Mouse (Mus musculus) fat pad, adult 2 months (tissue): Measurements from ENCODE around the gene Osbpl2.

Experiments
- DNase-seq: peaks from one replicate; pipeline ENCODE4 v3.0.0-alpha.2; 2011; ENCODE audit warnings: low read depth, low spot score; ENCODE audit errors: extremely low read depth

The Osbpl2 gene

GRCm38 (mm10) chr2:180104659-180105377, 14.3 kb upstream of the Osbpl2 start:
- no peak for DNase-seq

- no peak for DNase-seq
Measured at GRCm38 (mm10) chr2:180105441-180106190, 13.5 kb upstream of the Osbpl2 start.

GRCm38 (mm10) chr2:180107081-180107480, 12.0 kb upstream of the Osbpl2 start:
- DNase-seq = no peak

DNA sequence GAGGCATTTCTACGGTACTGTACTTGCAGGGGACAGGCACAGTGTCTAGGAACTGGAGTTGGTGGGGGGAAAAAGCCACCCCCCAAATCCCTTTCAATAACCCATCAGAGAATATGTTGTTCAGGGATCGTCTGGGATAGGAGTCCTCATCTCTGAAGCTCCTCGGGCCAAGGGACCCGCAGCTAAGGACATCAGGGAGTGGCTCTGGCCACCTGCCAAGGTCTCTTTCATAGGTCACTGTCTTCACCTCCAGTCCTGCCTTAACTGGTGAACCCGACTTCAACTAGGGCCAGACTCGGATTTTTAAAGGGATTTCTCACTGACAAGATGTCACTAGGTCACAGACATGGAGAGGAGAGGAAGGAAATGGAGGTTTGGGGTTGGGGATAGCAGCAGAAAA, 10.8 kb upstream of the Osbpl2 start:
- no peak for DNase-seq

DNA sequence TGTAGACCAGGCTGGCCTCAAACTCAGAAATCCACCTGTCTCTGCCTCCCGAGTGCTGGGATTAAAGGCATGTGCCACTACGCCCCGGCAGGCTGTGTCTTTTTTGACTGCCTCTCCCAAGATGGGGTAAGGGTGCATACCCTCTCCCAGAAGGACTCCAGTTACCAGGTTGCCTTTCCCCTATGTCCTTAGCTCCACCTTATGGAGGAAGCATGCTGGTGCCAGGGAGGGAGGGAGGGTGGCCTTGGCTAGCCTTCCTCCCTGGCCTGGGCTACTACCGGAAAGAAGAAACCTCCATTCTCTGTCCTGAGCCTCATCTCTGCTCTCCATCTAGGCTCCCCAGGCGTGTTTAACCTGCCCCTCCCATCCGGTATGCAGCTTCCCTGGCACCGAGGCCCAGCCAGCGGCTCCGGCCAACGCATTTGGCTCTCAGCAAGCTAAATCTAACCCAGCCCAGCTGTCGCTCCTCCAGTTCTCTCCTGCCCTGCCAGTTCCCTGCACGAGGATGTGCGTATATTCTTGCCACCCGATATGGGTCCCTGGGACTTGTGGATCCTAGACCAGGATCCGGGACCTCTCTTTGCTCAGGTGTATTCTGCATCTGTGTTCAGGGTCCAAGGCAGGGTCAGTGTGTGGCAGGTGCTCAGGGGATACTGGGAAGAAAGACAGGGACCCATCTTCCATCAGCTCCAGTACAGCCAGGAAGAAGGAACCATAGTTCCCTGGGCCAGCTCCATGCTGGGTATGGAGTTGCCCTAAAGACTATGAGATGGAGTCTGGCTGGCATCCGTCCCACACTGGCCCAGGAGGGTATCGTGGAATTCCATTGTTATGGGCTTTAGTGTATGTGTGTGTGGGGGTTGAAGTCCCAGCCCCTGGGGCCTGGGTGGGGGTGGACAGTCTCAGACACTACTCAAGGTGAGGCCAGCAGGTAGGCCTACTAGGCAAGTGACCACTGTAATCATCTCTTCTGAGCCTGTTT, 4.9 kb upstream of the Osbpl2 start:
- DNase-seq = no peak

DNA sequence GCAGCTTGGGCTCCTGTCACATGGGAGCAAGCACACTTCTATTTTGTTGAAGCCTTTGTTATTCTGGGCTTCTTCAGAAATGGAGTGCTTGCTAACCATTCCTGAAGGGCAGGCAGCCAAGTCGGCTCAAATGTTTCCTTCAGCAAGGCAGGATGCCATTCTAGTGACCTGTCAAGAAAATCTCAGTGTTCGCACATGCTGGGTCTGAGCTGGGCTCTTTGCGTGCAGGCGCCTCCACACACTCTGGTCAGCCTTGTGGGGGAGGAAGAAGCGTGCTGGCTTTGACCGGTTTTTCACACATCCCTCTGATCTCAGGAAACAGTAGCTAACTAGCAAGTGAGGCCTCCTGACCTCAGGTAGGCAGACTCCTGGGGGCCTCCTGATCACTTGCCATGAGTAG, 3.8 kb upstream of the Osbpl2 start:
- DNase-seq = no peak

DNA sequence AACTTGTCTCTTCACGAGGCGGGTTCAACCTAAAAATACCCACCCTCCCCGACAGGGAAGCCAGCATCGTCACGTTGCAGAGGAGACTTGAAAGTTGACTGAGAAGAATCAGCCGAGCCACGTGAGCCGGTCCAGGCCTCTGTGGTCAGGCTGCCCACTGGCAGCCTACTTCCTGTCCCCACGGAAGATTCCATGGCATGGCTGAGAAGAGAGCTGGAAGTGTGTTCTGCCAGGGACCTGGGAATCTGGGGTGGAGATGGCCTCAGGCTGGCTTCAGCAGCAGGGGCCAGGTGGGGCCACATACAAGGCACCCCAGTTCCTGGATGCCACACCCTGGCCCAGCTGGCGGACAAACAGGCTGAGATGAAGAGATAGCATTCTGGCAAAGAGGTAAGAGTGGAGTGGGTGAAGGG, 3.0 kb upstream of the Osbpl2 start:
- no peak for DNase-seq

GRCm38 (mm10) chr2:180116741-180117484, 2.2 kb upstream of the Osbpl2 start:
- DNase-seq = no peak

GRCm38 (mm10) chr2:180117485-180118194, 1.5 kb upstream of the Osbpl2 start:
- DNase-seq = no peak

- DNase-seq = no peak
Measured at GRCm38 (mm10) chr2:180119439-180120291, 559 bp downstream of the Osbpl2 start.

GRCm38 (mm10) chr2:180120292-180120761, 1.2 kb downstream of the Osbpl2 start:
- no peak for DNase-seq

- DNase-seq = no peak
Measured at GRCm38 (mm10) chr2:180124192-180124591, 5.1 kb downstream of the Osbpl2 start.

DNA sequence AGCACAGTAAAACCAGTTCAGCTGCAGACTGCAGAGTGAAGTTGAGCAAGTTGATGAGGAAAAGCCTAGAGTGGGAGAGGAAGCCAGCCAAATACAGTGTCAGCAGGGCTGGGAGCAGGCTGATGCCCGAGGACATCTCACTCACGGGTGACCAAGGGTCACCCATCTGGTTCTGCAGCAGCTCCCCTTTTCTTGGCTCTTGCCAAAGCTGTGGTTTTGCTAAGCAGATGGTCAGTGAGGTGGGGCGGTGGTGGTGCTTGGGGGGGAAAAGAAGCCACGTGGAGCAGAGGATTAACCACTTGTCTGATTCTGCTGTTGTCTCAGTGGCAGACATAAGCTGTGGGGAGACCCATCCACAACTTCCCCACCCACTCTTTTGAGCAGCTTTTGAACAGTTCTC, 7.1 kb downstream of the Osbpl2 start:
- DNase-seq = peak; percentile 64

DNA sequence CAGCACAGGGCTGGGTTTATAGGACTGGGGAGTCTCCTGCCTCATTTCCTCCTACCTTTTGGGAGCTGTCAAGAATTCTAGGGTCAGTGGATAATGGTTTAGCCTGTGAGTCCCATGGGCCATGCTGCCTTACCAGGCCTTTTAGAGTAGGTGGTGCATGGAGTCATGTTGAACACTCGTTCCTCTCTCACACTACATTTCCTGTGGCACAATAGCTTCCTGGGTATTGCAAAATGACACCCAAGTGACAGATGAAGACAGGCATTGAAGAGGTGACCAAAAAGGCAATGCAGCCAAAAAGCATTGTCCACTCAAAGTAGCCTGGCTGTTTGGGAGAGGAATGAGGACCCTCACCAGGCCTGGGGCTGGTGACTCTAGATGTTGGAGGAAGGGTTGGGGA, 8.6 kb downstream of the Osbpl2 start:
- no peak for DNase-seq

DNA sequence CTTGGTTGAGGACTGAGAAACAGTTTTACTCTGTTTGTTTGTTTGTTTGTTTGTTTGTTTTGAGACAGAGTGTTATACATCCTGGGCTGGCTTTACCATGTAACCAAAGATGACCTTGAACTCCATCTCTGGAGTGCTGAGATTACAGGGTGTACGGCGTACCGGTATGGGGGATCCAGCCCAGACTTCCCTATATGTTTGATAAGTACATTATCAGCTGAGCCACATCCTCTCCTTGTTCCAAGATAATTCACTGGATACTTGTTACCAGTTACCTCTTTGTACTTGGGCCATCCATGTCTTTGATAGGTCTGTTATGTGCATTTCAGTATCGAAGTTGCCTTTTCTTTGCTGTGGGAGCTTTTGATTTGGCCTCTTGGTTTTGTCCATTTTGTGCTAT, 14.1 kb downstream of the Osbpl2 start:
- DNase-seq = no peak

DNA sequence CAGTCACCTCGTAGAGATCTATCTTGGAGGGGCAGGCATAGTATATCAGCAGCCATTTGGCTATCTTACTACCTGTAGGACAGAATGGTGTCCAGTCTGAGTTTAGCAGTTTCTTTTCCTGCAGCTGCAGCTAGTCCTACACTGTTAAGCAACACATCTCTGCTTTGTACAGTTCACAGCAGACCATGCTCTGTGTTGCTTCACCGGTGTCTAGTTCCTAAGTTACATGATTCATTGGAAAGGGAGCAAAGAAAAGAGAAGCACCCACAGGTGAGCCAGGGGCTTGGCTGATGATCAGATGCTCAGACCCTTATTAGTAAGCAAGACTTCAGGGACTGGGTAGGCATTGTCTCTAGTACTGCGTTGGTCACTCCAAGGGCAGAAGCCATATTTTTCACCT, 14.8 kb downstream of the Osbpl2 start:
- no peak for DNase-seq

DNA sequence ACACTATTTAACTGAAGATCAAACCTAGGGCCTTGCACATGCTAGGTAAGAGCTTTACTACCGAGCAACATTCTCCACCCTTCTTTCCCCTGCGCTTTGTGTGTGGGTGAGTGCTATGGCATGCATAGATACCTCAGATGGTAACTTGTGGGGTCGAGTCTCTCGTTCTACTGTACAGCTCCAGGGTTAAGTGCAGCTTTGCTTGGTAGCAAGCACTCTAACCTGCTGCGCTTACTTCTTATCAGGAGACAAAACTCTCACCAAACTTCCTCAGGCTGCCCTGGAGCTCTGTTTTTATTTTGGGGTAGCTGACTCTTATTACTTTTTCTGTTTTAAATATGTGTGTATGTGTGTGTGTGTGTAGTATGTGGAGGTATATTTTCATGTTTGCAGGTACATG, 16.3 kb downstream of the Osbpl2 start:
- DNase-seq = no peak

DNA sequence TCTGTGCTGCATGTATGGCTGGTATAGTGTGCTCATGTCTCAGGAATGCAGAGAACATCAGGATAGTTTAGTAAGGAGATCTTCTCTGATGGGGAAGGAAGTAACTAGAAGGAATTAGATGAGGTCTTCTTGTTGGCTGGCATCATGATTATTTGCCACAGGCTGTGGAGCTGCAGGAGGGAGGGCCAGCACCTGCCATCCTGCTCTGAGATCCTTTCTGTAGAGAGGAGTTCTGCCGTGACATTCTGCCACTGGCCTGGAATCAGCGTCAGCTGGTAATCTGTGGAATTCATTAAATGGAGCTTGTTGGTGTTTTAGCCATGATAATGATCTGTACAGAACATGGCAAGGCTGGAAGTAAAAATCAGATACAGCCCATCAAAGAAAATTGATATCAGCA, 27.0 kb downstream of the Osbpl2 start:
- DNase-seq = no peak

- DNase-seq = no peak
Measured at GRCm38 (mm10) chr2:180147379-180147778, 28.3 kb downstream of the Osbpl2 start.
